ENCODE assay signal across 21 mouse cellular contexts in the genomic region with DNA sequence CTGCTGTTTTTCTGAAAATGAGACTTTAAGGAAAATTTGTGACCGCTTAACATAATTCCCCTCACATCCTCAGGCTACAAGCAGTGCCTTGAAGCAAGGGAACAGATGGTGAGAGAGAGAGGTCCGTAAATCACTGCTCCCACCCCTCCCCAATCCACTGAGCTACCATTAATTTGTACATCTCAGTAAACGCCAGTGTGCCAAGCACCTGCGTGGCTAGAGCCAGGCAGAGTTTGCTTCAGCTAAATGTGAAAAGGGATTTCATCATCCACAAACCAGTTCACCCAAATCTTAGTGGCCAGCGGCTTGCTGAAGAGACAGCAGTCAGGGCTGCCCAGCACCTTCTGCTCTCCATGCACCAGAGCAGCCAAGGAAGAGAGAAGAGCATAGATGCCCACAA.
DNase-seq lines count a peak whose midpoint lies in the region; ATAC-seq lines count a peak whose summit lies in the region.
"Had no signal": no experiment of that assay in that cellular context is flagged by ENCODE, and none has a peak within 500 bp of the region (broad histone marks: within the 10 kb centered on the region; RNA-seq: fewer than 3 reads in every experiment).

No protein-coding gene starts in this region.

- H3K4me3 ChIP-seq in hindbrain, embryonic 13.5 days = no peak overlapping the region
- H3K4me3 ChIP-seq in hindbrain, embryonic 10.5 days = no peak overlapping the region
- H3K4me3 ChIP-seq in neural tube, embryonic 15.5 days (replicated peaks) = no peak overlapping the region
- H3K4me3 ChIP-seq: erythroblast, embryonic 14.5 days; heart, embryonic 12.5 days; limb, embryonic 13.5 days; myocyte had no signal

- H3K27ac ChIP-seq in hindbrain, embryonic 13.5 days = peak overlapping the region; percentile 78
- H3K27ac ChIP-seq in hindbrain, embryonic 10.5 days = no peak overlapping the region
- peak overlapping the region; percentile 67 for H3K27ac ChIP-seq in neural tube, embryonic 15.5 days (replicated peaks)
- H3K27ac ChIP-seq: limb, embryonic 13.5 days; stomach, postnatal 0 days had no signal

- H3K9me3 ChIP-seq in hindbrain, embryonic 13.5 days = no peaks in the 10 kb centered on the region
- no peaks in the 10 kb centered on the region for H3K9me3 ChIP-seq in hindbrain, embryonic 10.5 days
- no peaks in the 10 kb centered on the region for H3K9me3 ChIP-seq in neural tube, embryonic 15.5 days (replicated peaks)
- H3K9me3 ChIP-seq: heart, embryonic 12.5 days; limb, embryonic 13.5 days had no signal

- no peaks in the 10 kb centered on the region for H3K36me3 ChIP-seq in hindbrain, embryonic 13.5 days
- H3K36me3 ChIP-seq in hindbrain, embryonic 10.5 days = no peaks in the 10 kb centered on the region
- no peaks in the 10 kb centered on the region for H3K36me3 ChIP-seq in neural tube, embryonic 15.5 days
- H3K36me3 ChIP-seq: heart, embryonic 12.5 days; limb, embryonic 13.5 days had no signal

- 0 out of 2 replicates have a peak overlapping the region, but pooled peaks have one; percentile 13 for H3K9ac ChIP-seq in hindbrain, embryonic 13.5 days
- H3K9ac ChIP-seq in neural tube, embryonic 15.5 days (replicated peaks) = peak overlapping the region; percentile 27; the same call in 1 of the 2 replicates
- H3K9ac ChIP-seq: heart, embryonic 12.5 days; limb, embryonic 13.5 days; liver, postnatal 0 days had no signal

- 0 out of 2 replicates have a peak, but pooled peaks have one; percentile 57 for ATAC-seq in hindbrain, embryonic 13.5 days (ENCODE audit: low FRiP score)
- ATAC-seq in neural tube, embryonic 15.5 days (ENCODE audit: low FRiP score) = peak; percentile 66; the same call in 1 of the 2 replicates
- ATAC-seq in megakaryocyte progenitor cell, adult 5-6 weeks (replicated peaks; ENCODE audit: poor library complexity) = no peak
- ATAC-seq: CD4-positive, CD25-positive, alpha-beta regulatory T cell, adult 4 months; liver, postnatal 0 days had no signal

- DNase-seq in hindbrain, embryonic 10.5 days (ENCODE audit: low spot score) = no peak
- peak; percentile 15 for DNase-seq in retina, postnatal 1 day
- DNase-seq in retina, embryonic 14.5 days (ENCODE audit: low spot score) = no peak
- peak; percentile 59 to 61 for DNase-seq in cerebellum, postnatal 25 days
- DNase-seq in adrenal gland, adult 8-10 months = no peak
- DNase-seq: gastrocnemius, postnatal 10 days; heart, postnatal 4 days; kidney, adult 8-10 months; liver, postnatal 0 days; lung, postnatal 36 days; spleen, adult 18-20 months; thymus, postnatal 36 days had no signal

- 44% methylated on average over 5 of the region's 5 CpGs for WGBS in hindbrain, embryonic 13.5 days
- WGBS in hindbrain, embryonic 10.5 days = 77% methylated on average over 5 of the region's 5 CpGs
- WGBS in neural tube, embryonic 15.5 days = 17% methylated on average over 5 of the region's 5 CpGs

- H3K27me3 ChIP-seq in hindbrain, embryonic 13.5 days = no peaks in the 10 kb centered on the region
- H3K27me3 ChIP-seq in hindbrain, embryonic 10.5 days (ENCODE audit: insufficient read depth, poor library complexity, severe bottlenecking) = no peaks in the 10 kb centered on the region
- H3K27me3 ChIP-seq in neural tube, embryonic 15.5 days (replicated peaks) = no peaks in the 10 kb centered on the region
- H3K27me3 ChIP-seq: heart, embryonic 12.5 days; limb, embryonic 13.5 days had no signal

- no peak overlapping the region for H3K4me2 ChIP-seq in hindbrain, embryonic 13.5 days
- no peak overlapping the region for H3K4me2 ChIP-seq in neural tube, embryonic 15.5 days
- H3K4me2 ChIP-seq: heart, embryonic 12.5 days; limb, embryonic 13.5 days had no signal

- peaks cover 13% of the 10 kb centered on the region for H3K4me1 ChIP-seq in hindbrain, embryonic 13.5 days (replicated peaks)
- no peaks in the 10 kb centered on the region for H3K4me1 ChIP-seq in hindbrain, embryonic 10.5 days (replicated peaks)
- H3K4me1 ChIP-seq in neural tube, embryonic 15.5 days = peaks cover 15% of the 10 kb centered on the region
- H3K4me1 ChIP-seq: heart, embryonic 12.5 days had no signal

Comparison
In these comparisons a context has a peak if more than half of its experiments do, and no peak if none do; other contexts are left out.
1. DNase-seq: peak in retina, postnatal 1 day (single experiment) and cerebellum, postnatal 25 days (2 of 2); none in hindbrain, embryonic 10.5 days (single experiment), retina, embryonic 14.5 days (single experiment) and adrenal gland, adult 8-10 months (single experiment).